Comparison of ENCODE assay signal across 10 mouse cellular contexts in the genomic region with DNA sequence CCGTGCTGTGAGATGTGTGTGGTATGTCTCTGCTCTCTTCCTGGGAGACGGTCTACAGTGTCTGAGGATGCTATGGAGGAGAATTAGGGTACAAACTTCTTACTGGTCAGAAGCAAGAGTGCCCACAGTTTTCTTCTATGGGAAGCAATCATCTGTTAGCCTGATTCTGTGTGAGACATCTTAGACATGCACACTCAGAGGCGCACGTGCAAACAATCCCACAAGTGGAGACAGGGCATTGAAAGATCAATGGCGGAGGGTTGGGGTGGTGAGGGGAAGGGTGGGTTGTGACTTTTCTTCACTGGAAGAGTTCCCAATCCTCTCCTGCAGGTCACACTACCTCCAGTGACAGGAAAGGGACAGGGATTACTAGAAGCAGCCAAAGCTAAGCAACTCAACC. TPM values are rescaled to one million over a fixed set of nuclear protein-coding genes. Genes with fewer than 3 reads are reported as not detected.
DNase-seq lines count a peak whose midpoint lies in the region; ATAC-seq and TF ChIP-seq lines count a peak whose summit lies in the region.
"Had no signal": no experiment of that assay in that cellular context is flagged by ENCODE, and none has a peak within 500 bp of the region (broad histone marks: within the 10 kb centered on the region; RNA-seq: fewer than 3 reads in every experiment).

No protein-coding gene starts in this region.

- intact Hi-C loops in left cerebral cortex, postnatal 36 days (cut with DNase I) = no loop called here

- H3K27ac ChIP-seq in kidney, embryonic 15.5 days = peak overlapping the region; percentile 56; the same call in 1 of the 2 replicates
- H3K27ac ChIP-seq in embryonic facial prominence, embryonic 10.5 days (replicated peaks) = peak overlapping the region; percentile 85
- H3K27ac ChIP-seq in intestine, embryonic 14.5 days (ENCODE audit: low read depth) = no peak overlapping the region
- H3K27ac ChIP-seq: macrophage had no signal

- peaks cover 20% of the 10 kb centered on the region for H3K27me3 ChIP-seq in kidney, embryonic 15.5 days
- peaks cover 50% of the 10 kb centered on the region for H3K27me3 ChIP-seq in embryonic facial prominence, embryonic 10.5 days (replicated peaks; ENCODE audit: low read depth, poor library complexity, severe bottlenecking)
- H3K27me3 ChIP-seq in intestine, embryonic 14.5 days (replicated peaks; ENCODE audit: control insufficient read depth, insufficient read depth, low read length) = 0 out of 2 replicates have a peak, but pooled peaks cover 9% of the 10 kb centered on the region
- H3K27me3 ChIP-seq in myocyte (ENCODE audit: control insufficient read depth, insufficient read depth, insufficient read length) = no peaks in the 10 kb centered on the region
- H3K27me3 ChIP-seq: Patski had no signal

- TF ChIP-seq POLR2A in myocyte (IDR thresholded peaks at IDR 0.05; ENCODE audit: insufficient read length, low read depth) = no peak

- DNase-seq in kidney, postnatal 25 days = no peak
- DNase-seq in embryonic facial prominence, embryonic 10.5 days (ENCODE audit: low spot score) = no peak
- no peak for DNase-seq in intestine, embryonic 14.5 days (ENCODE audit: low spot score)
- no peak for DNase-seq in left cerebral cortex, postnatal 36 days (ENCODE audit: low spot score in 2 of 2)
- DNase-seq in layer of hippocampus, adult 11-12 months (ENCODE audit: low spot score) = no peak
- no peak for DNase-seq in adrenal gland, adult 18-20 months (ENCODE audit: low spot score in 2 of 2)

- no peaks in the 10 kb centered on the region for H3K79me2 ChIP-seq in myocyte (ENCODE audit: control insufficient read depth, insufficient read depth)

- H3K36me3 ChIP-seq in kidney, embryonic 15.5 days = no peaks in the 10 kb centered on the region
- no peaks in the 10 kb centered on the region for H3K36me3 ChIP-seq in embryonic facial prominence, embryonic 10.5 days (replicated peaks)
- no peaks in the 10 kb centered on the region for H3K36me3 ChIP-seq in intestine, embryonic 14.5 days (ENCODE audit: control insufficient read depth, insufficient read depth, low read length)
- H3K36me3 ChIP-seq in myocyte (ENCODE audit: control insufficient read depth, insufficient read depth) = peaks cover 13% of the 10 kb centered on the region

- H3K9ac ChIP-seq in kidney, embryonic 15.5 days = peak overlapping the region; percentile 64
- peak overlapping the region; percentile 62 for H3K9ac ChIP-seq in intestine, embryonic 14.5 days (ENCODE audit: low read length)

- H3ac ChIP-seq in myocyte (ENCODE audit: control insufficient read depth, insufficient read length) = peak overlapping the region; percentile 73

- WGBS in kidney, embryonic 15.5 days = 45% methylated on average over 5 of the region's 5 CpGs
- 39% methylated on average over 5 of the region's 5 CpGs for WGBS in embryonic facial prominence, embryonic 10.5 days
- WGBS in intestine, embryonic 14.5 days = 37% methylated on average over 5 of the region's 5 CpGs

- peak overlapping the region; percentile 60 for H3K4me3 ChIP-seq in kidney, embryonic 15.5 days (replicated peaks)
- H3K4me3 ChIP-seq in embryonic facial prominence, embryonic 10.5 days = peak overlapping the region; percentile 71
- peak overlapping the region; percentile 53 for H3K4me3 ChIP-seq in intestine, embryonic 14.5 days (ENCODE audit: low read depth, low read length)
- H3K4me3 ChIP-seq in myocyte = peak overlapping the region; percentile 38

- H3K4me1 ChIP-seq in kidney, embryonic 15.5 days = peaks cover 33% of the 10 kb centered on the region
- H3K4me1 ChIP-seq in embryonic facial prominence, embryonic 10.5 days = peaks cover 52% of the 10 kb centered on the region
- H3K4me1 ChIP-seq in intestine, embryonic 14.5 days (replicated peaks; ENCODE audit: control insufficient read depth, insufficient read depth, low read length) = peaks cover 3% of the 10 kb centered on the region; the same call in 1 of the 2 replicates

- H3K4me2 ChIP-seq in kidney, embryonic 15.5 days = peak overlapping the region; percentile 96
- peak overlapping the region; percentile 92 for H3K4me2 ChIP-seq in intestine, embryonic 14.5 days (ENCODE audit: low read length)
- H3K4me2 ChIP-seq in myocyte (ENCODE audit: low read depth) = peak overlapping the region; percentile 83

- no peaks in the 10 kb centered on the region for H3K9me3 ChIP-seq in kidney, embryonic 15.5 days (replicated peaks)
- no peaks in the 10 kb centered on the region for H3K9me3 ChIP-seq in embryonic facial prominence, embryonic 10.5 days
- H3K9me3 ChIP-seq in intestine, embryonic 14.5 days (ENCODE audit: control insufficient read depth, low read length) = no peaks in the 10 kb centered on the region

- no peak for ATAC-seq in kidney, embryonic 15.5 days (replicated peaks; ENCODE audit: low FRiP score)
- ATAC-seq in intestine, embryonic 14.5 days (replicated peaks; ENCODE audit: low FRiP score, low TSS enrichment, low read depth) = no peak

TF ChIP-seq in myocyte, 11 proteins besides CTCF, POLR2A, EP300 and RAD21:
- TF ChIP-seq MAX (IDR thresholded peaks at IDR 0.05; ENCODE audit: low read depth) (no peak), E2F4 (IDR thresholded peaks at IDR 0.05; ENCODE audit: insufficient read depth) (no peak), TCF12 (IDR thresholded peaks at IDR 0.05; ENCODE audit: insufficient read depth, poor library complexity, severe bottlenecking) (no peak), MYOD1 (IDR thresholded peaks at IDR 0.05; ENCODE audit: control insufficient read depth in 1 of 3, insufficient read length in 2 of 3, low read depth in 2 of 3) (no peak), TCF3 (IDR thresholded peaks at IDR 0.05; ENCODE audit: insufficient read length, low read depth) (no peak), SRF (IDR thresholded peaks at IDR 0.05; ENCODE audit: control insufficient read depth, insufficient read length, low read depth) (no peak)

RNA-seq across cellular contexts. Expression of gene Adamts14, which starts 0.6 kb away (rescaled TPM):
- polyA plus RNA-seq in kidney, embryonic 15.5 days (2015; fragmentation: Nextera tagmentation; extraction: Ambion mirVana) = 1.3 and 1.9 TPM in 2 replicates
- polyA plus RNA-seq in embryonic facial prominence, embryonic 10.5 days (2016; fragmentation: Nextera tagmentation; extraction: Ambion mirVana) = 0.40 and 0.42 TPM in 2 replicates
- polyA plus RNA-seq in intestine, embryonic 14.5 days (2014; fragmentation: Nextera tagmentation; extraction: Ambion mirVana) = 0.74 and 1.2 TPM in 2 replicates
- polyA plus RNA-seq in myocyte (2012; fragmentation: generic; extraction: Trizol) = 31.0 TPM
- under 1 TPM; 0.20 to 0.41 TPM for total RNA-seq in left cerebral cortex, postnatal 36 days (2021)
- 1 to 10 TPM; 1.9 to 2.3 TPM for total RNA-seq in adrenal gland, adult 18-20 months (2021)

RNA-seq across cellular contexts. Expression of gene Prf1, which starts 25.0 kb away (rescaled TPM):
- polyA plus RNA-seq in kidney, embryonic 15.5 days (2015; fragmentation: Nextera tagmentation; extraction: Ambion mirVana) = not detected in 2 replicates
- not detected in 2 replicates for polyA plus RNA-seq in embryonic facial prominence, embryonic 10.5 days (2016; fragmentation: Nextera tagmentation; extraction: Ambion mirVana)
- not detected in 2 replicates for polyA plus RNA-seq in intestine, embryonic 14.5 days (2014; fragmentation: Nextera tagmentation; extraction: Ambion mirVana)
- 0.01 TPM for polyA plus RNA-seq in myocyte (2012; fragmentation: generic; extraction: Trizol)
- not detected for total RNA-seq in left cerebral cortex, postnatal 36 days (2021)
- under 1 TPM; 0.30 to 0.67 TPM for total RNA-seq in adrenal gland, adult 18-20 months (2021)
- polyA plus RNA-seq: macrophage, Patski had no signal

Comparison
In these comparisons a context has a peak if more than half of its experiments do, and no peak if none do; other contexts are left out.
1. RNA of gene Adamts14, which starts 0.6 kb away (polyA plus RNA-seq): 31.0 TPM in myocyte (single experiment); 1.3 to 1.9 TPM in kidney, embryonic 15.5 days, 0.74 to 1.2 TPM in intestine, embryonic 14.5 days and 0.40 to 0.42 TPM in embryonic facial prominence, embryonic 10.5 days; every median in the first group is over 10 times any median in the second.
2. Peak in every context shown above with its lines, with median percentiles within 50 percentile points of each other: H3K4me2 ChIP-seq and H3K4me3 ChIP-seq.